Mouse (Mus musculus): ENCODE data around the gene Asf1b.
"Not testable (repeated sequence)": the region's sequence is repeated elsewhere in the genome, so short reads cannot be mapped to it uniquely, and the experiment has no call there.

Asf1b gene

DNA sequence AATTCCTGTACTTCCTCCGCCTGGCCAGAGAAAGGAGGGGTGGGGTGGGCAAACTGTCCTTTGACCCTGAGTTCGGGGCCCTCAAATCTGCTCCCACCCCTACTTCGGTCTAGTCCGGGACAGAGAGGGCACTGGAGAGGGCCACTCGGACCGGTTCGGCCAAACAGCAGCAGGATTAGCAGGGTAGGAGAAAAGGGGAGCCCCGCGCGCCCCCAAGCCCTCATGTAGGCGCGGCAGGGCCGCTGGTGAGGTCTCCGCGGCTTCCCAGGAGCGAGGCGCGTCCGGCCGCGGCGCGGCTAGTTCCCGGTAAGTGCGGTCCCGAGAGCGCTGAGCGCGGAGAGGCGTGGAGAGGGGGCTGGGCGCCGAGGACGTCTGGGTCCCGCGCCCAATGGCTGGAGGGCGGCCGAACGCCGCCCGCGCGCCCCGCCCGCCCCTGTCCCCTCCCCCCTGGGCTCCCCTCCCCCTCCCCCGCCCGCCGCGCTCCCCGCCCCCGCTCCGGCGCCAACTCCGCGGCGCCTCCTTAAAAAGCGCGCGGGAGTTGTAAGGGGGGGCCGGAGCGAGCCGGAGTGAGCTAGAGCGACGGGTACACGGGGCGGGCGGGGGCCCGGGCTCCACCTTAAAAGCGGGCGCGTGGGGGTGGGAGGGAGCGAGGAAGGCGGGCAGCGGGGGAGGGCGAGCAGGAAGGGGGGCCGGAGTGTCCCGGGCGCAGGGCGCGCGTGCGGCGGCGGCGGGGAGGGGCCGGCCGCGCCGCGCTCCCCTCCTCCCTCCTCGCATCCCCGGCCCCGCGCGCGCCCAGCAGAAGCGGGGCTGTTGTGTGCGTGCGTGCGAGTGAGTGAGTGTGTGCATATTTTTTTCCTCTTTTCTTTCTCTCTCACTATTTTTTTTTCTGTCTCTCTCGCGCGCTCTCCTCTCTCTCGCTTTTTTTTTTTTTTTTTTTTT is 41.5 kb downstream of the Asf1b start:
- DNase-seq, result peak; percentile 96 to 97

DNA sequence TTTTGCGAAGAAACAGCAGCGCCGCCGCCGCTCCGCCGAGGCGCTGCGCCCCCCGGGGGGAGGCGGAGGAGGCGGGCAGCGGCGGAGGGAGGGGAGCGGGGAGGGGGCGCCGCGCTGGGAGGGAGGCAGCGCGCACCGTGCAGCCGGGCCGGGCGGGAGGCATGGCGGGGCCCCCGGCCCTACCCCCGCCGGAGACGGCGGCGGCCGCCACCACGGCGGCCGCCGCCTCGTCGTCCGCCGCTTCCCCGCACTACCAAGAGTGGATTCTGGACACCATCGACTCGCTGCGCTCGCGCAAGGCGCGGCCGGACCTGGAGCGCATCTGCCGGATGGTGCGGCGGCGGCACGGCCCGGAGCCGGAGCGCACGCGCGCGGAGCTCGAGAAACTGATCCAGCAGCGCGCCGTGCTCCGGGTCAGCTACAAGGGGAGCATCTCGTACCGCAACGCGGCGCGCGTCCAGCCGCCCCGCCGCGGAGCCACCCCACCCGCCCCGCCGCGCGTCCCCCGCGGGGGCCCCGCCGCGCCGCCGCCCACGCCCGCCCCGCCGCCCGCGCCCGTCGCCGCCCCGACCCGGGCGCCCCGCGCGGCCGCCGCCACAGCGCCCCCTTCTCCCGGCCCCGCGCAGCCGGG is 42.3 kb downstream of the Asf1b start, which contains the start of gene Samd1:
Gene Samd1, plus strand, starts transcription at position 162 of the 631 bp plus-strand sequence.
- DNase-seq, result peak in 1 of 2 experiments; percentile 72

DNA sequence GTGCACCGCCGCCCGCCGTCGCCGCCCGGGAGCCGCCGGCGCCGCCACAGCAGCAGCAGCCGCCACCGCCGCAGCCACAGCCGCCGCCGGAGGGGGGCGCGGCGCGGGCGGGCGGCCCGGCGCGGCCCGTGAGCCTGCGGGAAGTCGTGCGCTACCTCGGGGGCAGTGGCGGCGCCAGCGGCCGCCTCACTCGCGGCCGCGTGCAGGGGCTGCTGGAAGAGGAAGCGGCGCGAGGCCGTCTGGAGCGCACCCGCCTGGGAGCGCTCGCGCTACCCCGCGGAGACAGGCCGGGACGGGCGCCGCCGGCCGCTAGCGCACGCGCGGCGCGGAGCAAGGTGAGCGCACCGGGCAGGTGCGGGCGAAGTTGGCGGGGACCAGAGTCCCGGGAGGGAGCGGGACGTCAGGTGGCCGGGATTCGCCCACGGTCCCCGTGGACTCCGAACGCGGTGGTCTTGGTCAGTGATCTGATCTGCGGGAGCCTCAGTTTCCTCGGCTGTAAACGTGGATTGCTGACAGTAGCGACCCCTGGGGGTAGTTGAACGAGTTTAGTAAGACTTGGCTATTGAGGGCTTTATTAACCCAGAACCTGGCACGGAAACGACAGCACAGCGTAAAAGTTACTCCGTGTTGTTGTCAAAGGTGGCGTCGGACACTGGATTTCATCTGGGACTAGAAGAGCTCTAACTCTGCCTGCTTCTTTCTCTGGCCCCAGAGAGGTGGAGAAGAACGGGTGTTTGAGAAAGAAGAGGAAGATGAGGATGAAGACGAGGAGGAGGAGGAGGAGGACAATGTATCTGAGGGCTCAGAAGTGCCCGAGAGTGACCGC is 43.1 kb downstream of the Asf1b start:
- peak; percentile 75 to 81 for DNase-seq

DNA sequence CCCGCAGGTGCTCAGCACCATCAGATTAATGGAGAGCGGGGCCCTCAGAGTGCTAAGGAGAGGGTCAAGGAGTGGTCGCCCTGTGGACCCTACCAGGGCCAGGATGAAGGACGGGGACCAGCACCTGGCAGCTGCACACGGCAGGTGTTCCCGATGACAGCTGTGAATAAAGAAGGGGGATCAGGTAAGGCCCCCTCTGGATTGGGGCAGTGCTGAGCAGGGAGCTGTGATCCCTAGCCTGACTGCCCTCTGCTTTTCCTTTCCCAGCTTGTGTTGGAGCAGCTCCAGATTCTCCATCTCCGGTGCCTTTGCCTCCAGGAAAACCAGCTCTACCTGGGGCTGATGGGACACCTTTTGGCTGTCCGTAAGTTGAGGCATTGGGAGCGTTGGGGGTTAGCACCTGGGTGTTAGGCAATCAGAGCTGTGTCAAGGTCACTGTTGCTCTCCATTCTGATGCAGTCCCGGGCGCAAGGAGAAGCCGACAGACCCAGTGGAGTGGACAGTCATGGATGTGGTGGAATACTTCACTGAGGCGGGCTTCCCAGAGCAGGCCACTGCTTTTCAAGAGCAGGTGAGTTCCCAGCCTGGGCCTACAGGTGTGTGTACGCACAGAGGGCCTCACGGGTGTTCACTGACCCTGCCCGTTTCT is 43.9 kb downstream of the Asf1b start:
- peak in 1 of 2 experiments; percentile 45 for DNase-seq

DNA sequence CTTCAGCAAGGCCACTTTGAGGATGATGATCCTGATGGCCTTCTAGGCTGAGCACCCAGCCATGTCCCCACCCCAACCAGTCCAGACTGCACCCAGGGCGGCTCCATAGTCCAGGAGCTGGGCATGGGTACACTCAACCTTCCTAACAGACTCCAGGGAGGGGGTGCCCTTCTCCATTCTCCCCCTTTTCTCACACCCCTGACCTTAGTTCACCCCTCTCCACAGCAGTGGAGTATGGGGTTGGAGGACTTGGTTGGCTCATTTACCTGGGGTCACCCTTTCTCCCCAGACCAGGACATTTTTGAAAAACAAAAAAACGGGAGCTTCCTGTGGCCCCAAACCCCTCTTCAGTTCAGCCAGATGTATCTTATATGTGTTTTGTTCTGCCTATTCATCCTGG is 44.5 kb downstream of the Asf1b start:
- peak in 1 of 2 experiments; percentile 19 for DNase-seq

DNA sequence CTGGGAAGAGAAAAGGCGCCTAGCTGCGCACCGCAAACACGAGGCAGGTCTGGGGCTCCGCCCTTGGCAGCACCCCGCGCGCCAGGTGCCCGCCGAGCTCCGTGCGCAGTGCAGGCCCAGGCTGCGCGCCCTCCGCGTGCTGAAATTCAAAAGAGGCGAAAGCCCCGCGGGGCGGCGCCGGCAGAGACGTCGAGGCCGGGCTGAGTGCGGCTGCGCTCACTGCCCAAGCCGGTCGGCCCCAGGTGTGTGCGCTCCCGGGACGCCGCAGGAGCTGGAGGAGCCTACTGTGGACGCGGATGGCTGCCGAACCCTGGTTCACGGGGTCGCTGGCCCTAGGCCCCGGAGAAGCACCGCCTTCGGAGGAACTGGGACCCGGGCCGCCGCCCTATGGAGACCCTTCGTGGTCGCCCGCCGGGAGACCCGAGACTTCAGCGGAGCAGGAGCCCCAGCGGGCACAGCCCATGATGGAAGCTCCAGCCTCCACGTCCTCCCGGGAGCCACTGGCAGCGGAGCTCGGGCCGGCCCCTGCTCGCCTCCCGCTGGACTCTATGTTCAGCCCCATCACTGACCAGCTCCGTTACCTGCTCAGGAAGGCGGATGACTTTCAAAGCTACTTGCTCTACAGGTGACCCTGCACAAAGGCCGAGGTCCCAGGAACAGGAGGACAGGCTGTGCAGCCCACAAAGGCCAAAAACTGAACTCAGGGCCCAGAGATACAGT is 46.1 kb downstream of the Asf1b start, which contains the start of gene 1700067K01Rik:
Gene 1700067K01Rik, plus strand, starts transcription at position 222 of the 720 bp plus-strand sequence.
- peak in 1 of 2 experiments; percentile 22 for DNase-seq

DNA sequence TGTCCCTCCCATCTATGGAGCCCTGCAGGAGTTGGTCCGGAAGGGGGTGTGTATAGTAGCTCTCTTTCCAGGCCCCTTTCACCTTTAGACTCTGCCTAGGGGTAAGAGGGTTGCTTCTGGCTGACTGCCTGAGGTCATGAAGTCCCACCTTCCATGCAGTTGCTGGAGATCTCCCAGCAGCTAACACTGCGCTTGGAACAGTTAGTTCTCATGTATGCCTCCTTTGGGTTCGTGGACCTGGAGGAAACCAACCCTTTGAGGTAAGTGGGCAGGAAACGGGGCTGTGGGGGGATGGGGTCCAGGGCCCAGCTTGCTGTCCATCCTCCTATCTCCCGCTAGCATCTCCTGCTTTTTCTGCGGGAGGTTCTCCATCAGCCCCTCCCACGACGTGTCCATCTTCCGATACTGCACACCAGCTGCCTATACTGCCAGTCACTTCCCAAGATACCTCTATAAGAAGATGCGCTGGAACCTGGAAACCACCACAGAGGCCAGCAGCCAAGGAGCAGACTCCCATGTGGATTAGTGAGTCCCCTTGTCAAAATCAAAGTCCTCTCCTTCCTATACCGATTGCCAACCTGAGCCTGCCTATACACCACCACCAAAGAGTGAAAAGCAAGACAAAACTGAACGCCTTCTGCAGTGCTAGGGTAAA is 47.8 kb downstream of the Asf1b start:
- DNase-seq, result peak; percentile 71 to 74

DNA sequence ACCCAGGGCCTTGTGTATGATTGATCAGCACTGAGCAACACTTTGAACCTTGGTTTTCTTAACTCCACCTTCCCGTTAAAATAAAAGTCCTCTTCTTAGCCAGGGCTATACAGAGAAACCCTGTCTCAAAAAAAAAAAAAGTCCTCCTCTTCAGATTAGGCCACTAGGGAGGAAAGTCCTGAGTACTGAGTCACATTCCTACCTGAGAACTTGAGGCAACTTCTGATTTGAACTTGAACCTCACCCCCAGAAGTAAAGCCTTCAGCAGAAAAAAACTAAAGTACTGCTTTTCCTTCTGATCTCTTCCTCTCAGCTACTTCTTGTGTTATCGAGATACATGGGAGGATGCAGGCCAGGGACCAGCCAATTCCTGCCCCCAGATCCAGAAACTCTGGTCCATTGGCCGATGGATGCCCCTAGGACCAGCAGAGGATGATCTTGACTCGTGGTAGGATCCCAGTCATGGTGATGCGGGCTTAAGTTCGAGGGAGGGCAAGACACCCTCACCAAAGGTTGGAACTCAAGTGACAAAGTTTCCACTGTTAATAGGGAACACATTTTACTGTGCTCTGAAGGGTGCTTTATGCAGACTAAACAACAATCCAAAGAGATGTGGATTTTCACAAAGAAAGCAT is 48.4 kb downstream of the Asf1b start:
- no peak for DNase-seq

DNA sequence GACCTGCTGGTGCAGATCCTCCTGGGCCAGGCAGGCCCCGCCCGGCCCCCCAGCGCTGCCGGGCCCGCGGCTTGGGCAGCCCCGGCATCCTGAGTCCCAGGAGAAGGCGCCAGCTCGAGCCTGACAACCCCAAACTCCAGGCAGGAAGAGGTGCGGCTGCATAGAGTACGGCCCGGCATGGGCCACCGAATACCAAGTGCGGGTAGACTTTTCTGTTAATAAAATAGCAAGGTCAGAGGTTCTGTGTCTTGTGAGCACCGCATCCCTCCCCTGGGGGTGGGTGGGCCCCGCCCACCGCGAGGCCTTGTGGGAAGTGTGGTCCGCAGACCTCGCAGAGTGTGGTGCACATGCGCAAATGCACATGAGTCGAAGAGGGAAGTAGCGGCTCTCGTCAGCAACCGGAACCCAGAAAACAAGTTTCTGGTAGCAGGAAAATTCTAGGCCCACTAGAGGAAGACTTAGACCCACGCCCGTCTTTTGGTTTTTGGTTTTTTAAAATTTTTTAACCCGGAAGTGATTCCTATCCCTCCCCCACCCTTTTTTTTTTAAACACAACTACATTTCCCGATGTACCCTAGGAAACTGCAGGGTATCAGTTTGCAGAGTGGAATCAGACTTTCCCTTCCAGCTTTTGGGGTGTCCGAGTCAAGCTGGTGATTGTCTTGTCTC is 49.4 kb downstream of the Asf1b start:
- DNase-seq, result peak; percentile 97 to 98

DNA sequence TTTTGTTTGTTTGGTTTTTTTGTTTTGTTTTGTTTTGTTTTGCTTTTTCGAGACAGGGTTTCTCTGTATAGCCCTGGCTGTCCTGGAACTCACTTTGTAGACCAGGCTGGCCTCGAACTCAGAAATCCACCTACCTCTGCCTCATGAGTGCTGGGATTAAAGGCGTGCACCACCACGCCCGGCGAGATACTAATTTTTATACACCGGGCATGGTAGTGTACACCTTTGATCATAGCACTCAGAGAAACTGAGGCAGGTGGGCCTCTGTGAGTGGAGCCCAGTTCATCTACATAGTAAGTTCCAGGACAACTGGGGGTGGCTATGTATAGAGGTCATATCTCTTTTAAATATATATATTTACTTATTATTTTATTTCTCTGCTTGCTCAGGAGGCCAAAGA is 50.2 kb downstream of the Asf1b start:
- DNase-seq, result not testable (repeated sequence)

DNA sequence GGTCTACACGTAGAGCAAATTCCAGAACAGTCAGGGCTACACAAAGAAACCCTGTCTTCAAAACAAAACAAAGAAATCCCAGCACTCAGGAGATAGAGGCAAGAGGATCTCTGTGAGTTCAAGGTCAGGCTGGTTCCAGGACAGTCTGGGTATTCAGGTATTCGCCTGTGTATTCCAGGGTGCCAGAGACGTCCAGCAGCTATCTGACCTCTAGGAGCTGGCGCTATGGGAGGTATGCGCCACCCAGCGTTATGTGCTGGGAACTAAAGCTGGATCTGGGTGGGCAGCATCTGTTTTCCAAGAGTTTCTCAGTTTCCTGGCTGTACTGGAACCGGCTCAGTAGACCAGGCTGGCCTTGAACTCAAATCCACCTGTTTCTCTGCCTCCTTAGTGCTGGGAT is 53.1 kb downstream of the Asf1b start:
- peak in 1 of 2 experiments; percentile 38 for DNase-seq

DNA sequence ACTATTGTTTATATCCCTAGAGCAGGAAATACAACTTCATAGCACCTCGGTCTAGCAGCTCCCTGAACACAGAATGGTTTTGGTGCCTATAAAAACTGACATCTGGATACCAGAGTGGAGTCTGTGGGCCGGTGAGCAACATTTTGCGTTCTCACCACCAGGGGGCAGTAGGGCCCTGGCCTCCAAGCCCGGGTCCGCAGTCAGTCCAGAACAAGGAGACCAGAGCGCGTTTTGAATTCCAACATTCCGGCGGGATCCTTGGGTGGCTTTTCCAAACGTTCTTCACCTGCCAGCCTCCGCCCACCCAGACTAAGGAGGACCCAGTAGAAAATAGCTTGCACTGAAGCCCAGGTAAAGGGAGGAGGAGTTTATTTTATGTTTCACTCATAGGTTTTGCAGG is 54.6 kb downstream of the Asf1b start:
- DNase-seq, result peak; percentile 92 to 95

DNA sequence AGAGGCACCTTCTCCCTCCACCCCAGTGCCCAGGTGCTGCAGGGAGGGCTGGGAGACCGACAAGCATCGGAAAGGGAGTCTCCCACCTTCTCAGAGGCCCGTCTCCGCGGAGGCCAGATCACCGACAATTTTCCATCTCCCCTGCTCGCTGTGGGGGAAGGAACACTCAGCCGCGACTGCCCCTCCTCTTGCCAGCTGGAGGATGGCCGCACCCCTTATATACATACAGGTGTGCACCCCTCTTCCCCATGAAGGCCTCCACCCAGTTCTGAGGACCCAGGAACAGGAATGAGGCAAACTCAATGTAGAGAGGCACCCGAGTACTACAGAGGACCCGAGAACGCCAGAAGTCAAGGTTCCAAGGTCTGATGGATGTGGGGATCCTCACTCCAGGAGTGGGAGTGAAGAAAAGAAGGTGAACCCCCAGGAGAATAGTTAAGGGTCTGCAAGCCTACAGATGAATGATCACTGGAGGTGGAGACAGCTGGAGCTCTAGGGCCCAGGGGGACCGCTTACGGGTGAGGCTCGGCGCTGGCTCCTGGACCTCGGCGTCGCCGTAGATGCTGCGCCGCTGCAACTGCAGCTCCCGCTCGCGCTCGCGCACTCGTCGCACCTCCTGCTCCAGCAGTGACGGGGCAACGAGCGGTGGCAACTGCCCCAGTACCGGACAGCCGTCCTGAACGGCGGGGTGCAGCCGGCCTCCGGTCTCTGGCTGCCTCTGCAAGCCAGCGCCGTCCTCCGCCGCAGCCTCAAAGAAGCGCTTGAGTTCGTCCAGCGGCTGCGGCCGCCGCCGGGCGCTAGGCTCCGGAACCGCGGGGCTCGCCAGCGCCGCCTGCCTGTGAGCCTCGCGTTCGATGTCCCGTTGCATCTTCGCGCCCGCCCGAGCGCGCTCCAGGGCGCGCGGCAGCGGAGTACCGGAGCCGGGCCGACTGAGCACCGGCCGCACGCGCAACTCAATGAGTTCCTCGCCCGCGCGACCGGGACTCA is 55.6 kb downstream of the Asf1b start:
- peak; percentile 82 to 93 for DNase-seq

DNA sequence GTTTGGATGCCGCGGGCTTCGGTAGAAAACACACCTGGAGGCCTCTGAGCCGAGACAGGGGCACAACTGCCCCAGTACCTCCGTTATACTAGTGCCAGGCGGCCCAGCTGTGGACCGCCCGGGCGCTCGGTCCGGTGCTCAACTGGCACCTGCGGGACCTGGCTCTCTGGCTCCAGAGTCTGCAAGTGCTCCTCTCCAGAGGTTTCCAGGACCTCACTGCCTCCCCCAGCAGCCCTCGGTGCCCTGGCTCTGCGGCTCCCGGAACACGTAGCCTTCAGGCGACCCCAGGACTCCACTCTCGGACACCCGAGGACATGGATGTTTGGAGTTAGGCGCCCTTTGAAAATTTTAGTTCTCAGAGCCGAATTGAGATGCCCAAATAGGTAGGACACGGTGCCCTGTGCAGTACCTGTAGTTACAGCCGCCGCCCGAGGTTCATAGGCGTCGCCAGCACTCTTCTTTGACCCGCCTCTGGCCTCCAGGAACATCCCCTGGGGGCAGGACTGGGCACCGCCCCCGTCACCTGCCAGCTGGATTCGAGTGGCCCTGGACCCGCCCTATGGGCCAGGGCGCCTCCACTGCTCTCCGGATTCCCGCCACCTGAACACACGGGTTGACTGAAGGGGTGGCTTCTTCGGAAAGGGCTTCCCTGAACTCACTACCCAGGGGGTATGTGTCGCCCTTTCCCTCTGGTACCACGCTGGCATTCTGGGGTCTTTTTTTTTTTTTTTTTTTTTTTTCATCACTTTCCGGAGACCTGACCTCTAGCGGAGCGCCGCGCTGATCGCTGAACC is 56.6 kb downstream of the Asf1b start, which contains the start of gene 2210011C24Rik:
Gene 2210011C24Rik, minus strand, starts transcription at position 467 of the 794 bp plus-strand sequence.
- peak; percentile 86 to 89 for DNase-seq

DNA sequence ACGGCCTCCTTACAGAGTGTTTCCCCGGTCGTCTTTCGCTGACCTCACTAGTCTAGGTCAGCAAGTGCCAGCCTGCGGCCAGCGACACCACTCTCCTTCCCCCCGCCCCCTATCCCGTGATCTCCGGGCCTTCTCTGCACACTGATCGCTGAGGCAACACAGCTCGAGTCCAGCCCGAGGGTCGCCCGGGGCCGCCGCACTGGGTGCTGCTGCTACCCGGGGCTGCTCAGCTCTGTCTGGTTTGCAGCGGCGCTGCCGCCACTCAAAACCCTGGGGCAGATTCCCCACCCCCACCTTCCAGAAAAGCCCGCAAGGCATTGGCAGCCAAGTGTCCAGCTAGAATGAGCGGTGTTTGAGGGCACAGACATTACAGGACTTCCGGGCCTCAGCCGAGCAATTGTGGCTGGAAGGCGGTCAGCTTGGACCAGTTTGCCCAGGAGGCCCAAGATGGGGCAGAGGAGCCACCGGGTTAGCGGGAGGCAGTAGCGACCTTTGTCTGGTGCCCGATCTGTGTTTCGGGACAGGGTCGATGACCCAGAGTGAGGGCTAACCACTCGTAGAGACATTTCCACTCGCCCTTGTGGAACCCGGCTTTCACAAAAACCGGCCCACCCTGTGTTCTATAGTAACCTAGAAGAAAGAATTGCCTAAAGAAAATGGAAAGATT is 57.3 kb downstream of the Asf1b start:
- peak; percentile 74 to 82 for DNase-seq

DNA sequence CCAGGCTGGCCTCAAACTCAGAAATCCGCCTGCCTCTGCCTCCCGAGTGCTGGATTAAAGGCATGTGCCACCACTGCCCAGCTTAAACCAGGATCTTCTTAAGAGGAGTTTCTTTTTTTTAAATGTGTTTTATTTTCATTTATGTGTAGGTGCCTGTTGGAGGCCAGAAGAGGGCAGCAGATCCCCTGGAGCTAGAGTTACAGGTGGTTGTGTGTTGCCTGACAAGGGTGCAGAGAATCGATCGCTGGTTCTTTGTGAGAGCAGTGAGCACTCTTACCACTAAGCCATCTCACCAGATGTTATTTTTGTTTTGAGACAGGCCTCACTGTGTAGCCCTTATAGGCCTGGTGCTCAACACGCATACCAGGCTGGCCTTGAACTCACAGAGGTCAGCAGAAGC is 60.5 kb downstream of the Asf1b start:
- no peak for DNase-seq

DNA sequence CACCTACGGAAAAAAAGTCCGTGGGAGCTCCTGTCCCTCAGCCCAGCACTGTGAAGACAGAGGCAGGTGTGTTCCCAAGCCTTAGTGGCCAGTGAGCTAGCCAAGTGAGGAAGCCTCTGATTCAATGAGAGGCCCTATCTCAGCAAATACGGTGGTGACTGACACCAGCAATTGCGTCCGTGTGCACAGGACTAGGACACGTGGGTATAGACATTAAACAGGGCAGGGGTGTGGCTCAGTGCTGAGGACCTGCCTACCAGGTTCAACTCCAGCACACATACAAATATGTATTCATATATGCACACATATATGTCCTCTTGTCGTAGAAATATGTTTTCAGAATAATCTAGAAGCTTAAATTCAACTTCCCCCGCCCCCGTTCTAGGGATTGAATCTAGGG is 64.4 kb downstream of the Asf1b start:
- DNase-seq, result no peak

Data from kidney, postnatal 36 days (tissue).